Mouse (Mus musculus) heart, adult 2 months (tissue): ENCODE measurements around the gene Vti1a. TPM values are rescaled to one million over a fixed set of nuclear protein-coding genes. Genes with fewer than 3 reads are reported as not detected.

Source experiments
- DNase-seq, 2 experiments: peaks; one replicate each; pipeline ENCODE4 v3.0.0; 2021
- H3K27ac ChIP-seq: fragments of 200-600 bp; 2 replicates; pipeline ENCODE4 v1.8.1; 2022
- H3K27me3 ChIP-seq: fragments of 200-500 bp; 2 replicates; pipeline ENCODE4 v1.6.1; 2012; ENCODE audit warnings: mild to moderate bottlenecking, low read length, inconsistent platforms, mixed read lengths; ENCODE audit not compliant: control insufficient read depth, insufficient read depth
- H3K36me3 ChIP-seq: fragments of 200-500 bp; 2 replicates; pipeline ENCODE4 v1.6.1; 2012; ENCODE audit warnings: low read length, inconsistent platforms; ENCODE audit not compliant: control insufficient read depth, insufficient read depth
- H3K4me1 ChIP-seq: fragments of 200-500 bp; 2 replicates; pipeline ENCODE4 v1.6.1; 2011; ENCODE audit warnings: low read length; ENCODE audit not compliant: control insufficient read depth, insufficient read depth
- H3K4me3 ChIP-seq: fragments of 200-600 bp; 2 replicates; pipeline ENCODE4 v1.8.1; 2022
- H3K79me2 ChIP-seq: fragments of 200-500 bp; replicated peaks from 2 replicates; pipeline ENCODE4 v1.6.1; 2012; ENCODE audit warnings: mild to moderate bottlenecking, inconsistent platforms, low read length, moderate library complexity, mixed read lengths; ENCODE audit not compliant: control insufficient read depth, insufficient read depth
- H3K9ac ChIP-seq: fragments of 200-500 bp; 2 replicates; pipeline ENCODE4 v1.6.1; 2012; ENCODE audit warnings: low read depth, mild to moderate bottlenecking, control low read depth, inconsistent platforms, low read length, mixed read lengths
- CTCF ChIP-seq: fragments of 200-600 bp; IDR thresholded peaks from 2 replicates; pipeline ENCODE4 v1.8.1; 2022; ENCODE audit warnings: antibody characterized with exemption, mild to moderate bottlenecking, moderate library complexity
- EP300 ChIP-seq: fragments of 200-500 bp; IDR thresholded peaks from 2 replicates; pipeline ENCODE4 v1.6.1; 2011; ENCODE audit warnings: low read depth, low read length, control low read depth; ENCODE audit not compliant: insufficient read depth
- POLR2A ChIP-seq: fragments of 200-500 bp; IDR thresholded peaks from 2 replicates; pipeline ENCODE4 v1.6.1; 2011; ENCODE audit warnings: mild to moderate bottlenecking, low read depth, low read length, control low read depth; ENCODE audit not compliant: insufficient read depth
- WGBS: fragments of 180-500 bp; shearing (Covaris S2); methylation state at CpG from one replicate; pipeline ENCODE4 v1.1.7; 2018; 5-methylcytosine and 5-hydroxymethylcytosine counted together
- intact Hi-C: fragments of 180-260 bp; cut with DNase I; formaldehyde crosslinking; loops from one replicate; pipeline ENCODE4 v1.15.1; 2025
- polyA plus RNA-seq: library from polyadenylated mRNA; depleted of rRNA; stranded (reverse); fragments of >200 nt; gene quantifications from 2 replicates; pipeline ENCODE4 v1.2.3, GENCODE M21; 2012
- total RNA-seq, 2 experiments: library from RNA; stranded (reverse); gene quantifications; 2 replicates each; pipeline ENCODE4 v1.2.3; 2021

Vti1a gene
- total and polyA plus RNA-seq, 3 experiments = 6.2 to 16.3 (median 15.6) TPM

- TF ChIP-seq CTCF (no peak), POLR2A (no peak), EP300 (no peak)
- Histone ChIP-seq H3K4me1 (no peaks in the 10 kb centered on the region), H3K79me2 (no peaks in the 10 kb centered on the region), H3K4me3 (no peak overlapping the region), H3K27me3 (no peaks in the 10 kb centered on the region), H3K9ac (no peak overlapping the region), H3K36me3 (no peaks in the 10 kb centered on the region), H3K27ac (no peak overlapping the region)
- WGBS = 92% methylated on average over 18 of the region's 18 CpGs
- intact Hi-C loops = no loop called here
- DNase-seq = no peak
Measured at GRCm38 (mm10) chr19:55422311-55423064, 106.4 kb downstream of the Vti1a start.

- Histone ChIP-seq H3K4me1 (no peaks in the 10 kb centered on the region), H3K27ac (no peak overlapping the region), H3K27me3 (no peaks in the 10 kb centered on the region), H3K4me3 (no peak overlapping the region), H3K9ac (no peak overlapping the region), H3K36me3 (no peaks in the 10 kb centered on the region), H3K79me2 (no peaks in the 10 kb centered on the region)
- no peak for DNase-seq
- no peak for TF ChIP-seq EP300
- TF ChIP-seq POLR2A = no peak
- TF ChIP-seq CTCF = no peak
- WGBS = 94% methylated on average over 11 of the region's 11 CpGs
- intact Hi-C loops = no loop called here
Measured at GRCm38 (mm10) chr19:55423065-55423716, 107.1 kb downstream of the Vti1a start.

- DNase-seq = peak; percentile 48 to 78
- no peak overlapping the region for H3K4me3 ChIP-seq
- H3K4me1 ChIP-seq = no peaks in the 10 kb centered on the region
- H3K27me3 ChIP-seq = no peaks in the 10 kb centered on the region
- no peak overlapping the region for H3K27ac ChIP-seq
- 30% methylated on average over 8 of the region's 8 CpGs for WGBS
- H3K79me2 ChIP-seq = no peaks in the 10 kb centered on the region
- TF ChIP-seq EP300 (0 out of 2 replicates have a peak, but pooled peaks have one; percentile 46), POLR2A (no peak)
- intact Hi-C loops = no loop called here
- no peak overlapping the region for H3K9ac ChIP-seq
- H3K36me3 ChIP-seq = no peaks in the 10 kb centered on the region
Measured at GRCm38 (mm10) chr19:55423952-55424351, 107.9 kb downstream of the Vti1a start.

- TF ChIP-seq POLR2A (no peak), CTCF (no peak), EP300 (no peak)
- WGBS = 91% methylated on average over 6 of the region's 6 CpGs
- Histone ChIP-seq H3K79me2 (no peaks in the 10 kb centered on the region), H3K27ac (no peak overlapping the region), H3K27me3 (no peaks in the 10 kb centered on the region), H3K4me3 (no peak overlapping the region), H3K36me3 (no peaks in the 10 kb centered on the region), H3K9ac (no peak overlapping the region), H3K4me1 (no peaks in the 10 kb centered on the region)
- no peak for DNase-seq
- intact Hi-C loops = no loop called here
Measured at GRCm38 (mm10) chr19:55424507-55424906, 108.4 kb downstream of the Vti1a start.

- intact Hi-C loops = no loop called here
- H3K4me3 ChIP-seq = no peak overlapping the region
- H3K9ac ChIP-seq = no peak overlapping the region
- H3K4me1 ChIP-seq = no peaks in the 10 kb centered on the region
- WGBS = 70% methylated on average over 3 of the region's 3 CpGs
- TF ChIP-seq POLR2A (no peak), CTCF (no peak), EP300 (no peak)
- H3K27me3 ChIP-seq = no peaks in the 10 kb centered on the region
- H3K79me2 ChIP-seq = no peaks in the 10 kb centered on the region
- no peak overlapping the region for H3K27ac ChIP-seq
- no peaks in the 10 kb centered on the region for H3K36me3 ChIP-seq
- DNase-seq = no peak
Measured at GRCm38 (mm10) chr19:55440306-55440705, 124.2 kb downstream of the Vti1a start.

DNA sequence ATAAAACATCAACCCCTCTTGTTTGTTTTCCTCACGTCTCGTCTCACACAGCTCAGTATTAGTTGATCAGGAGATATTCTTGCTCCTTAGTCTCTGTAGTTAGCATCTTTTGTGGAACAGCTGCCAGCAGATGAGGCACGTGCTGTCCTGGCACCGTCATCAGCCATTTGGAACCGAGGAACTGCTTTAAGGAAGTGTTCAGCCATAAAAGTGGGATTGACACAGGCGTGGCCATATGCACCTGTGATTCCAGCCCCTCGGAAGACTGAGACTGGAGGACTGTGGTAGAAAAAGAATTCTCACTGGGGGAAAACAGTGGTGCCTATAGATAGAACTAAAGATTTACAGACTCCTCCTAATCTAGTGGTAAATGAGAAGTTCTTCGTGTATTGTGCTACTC lies 127.5 kb downstream of the Vti1a start:
- H3K36me3 ChIP-seq = no peaks in the 10 kb centered on the region
- TF ChIP-seq POLR2A (no peak), EP300 (no peak), CTCF (no peak)
- no peaks in the 10 kb centered on the region for H3K27me3 ChIP-seq
- WGBS = 91% methylated on average over 8 of the region's 8 CpGs
- DNase-seq = no peak
- intact Hi-C loops = no loop called here
- H3K27ac ChIP-seq = no peak overlapping the region
- no peak overlapping the region for H3K9ac ChIP-seq
- no peaks in the 10 kb centered on the region for H3K79me2 ChIP-seq
- H3K4me1 ChIP-seq = no peaks in the 10 kb centered on the region
- no peak overlapping the region for H3K4me3 ChIP-seq
